Mouse (Mus musculus) heart, embryonic 16.5 days (tissue): ENCODE measurements around the gene Als2. TPM values are rescaled to one million over a fixed set of nuclear protein-coding genes. Genes with fewer than 3 reads are reported as not detected.

Experiments
- ATAC-seq: fragments of 200-750 bp; cut with Nextera tagmentation; replicated peaks from 2 replicates; pipeline ENCODE4 v1.8.0; 2017; ENCODE audit warnings: moderate number of reproducible peaks; ENCODE audit not compliant: insufficient read depth, low FRiP score; ENCODE audit errors: extremely low read depth
- H3K27ac ChIP-seq: fragments of 300-500 bp; sonication (generic); 2 replicates; pipeline ENCODE4 v1.5.1; 2014; ENCODE audit warnings: mild to moderate bottlenecking, low read length, control low read depth, moderate library complexity
- H3K27me3 ChIP-seq: fragments of 300-500 bp; sonication (generic); 2 replicates; pipeline ENCODE4 v1.6.1; 2014; ENCODE audit warnings: low read length, mixed read lengths; ENCODE audit not compliant: control insufficient read depth, insufficient read depth
- H3K36me3 ChIP-seq: fragments of 300-500 bp; sonication (generic); 2 replicates; pipeline ENCODE4 v1.6.1; 2014; ENCODE audit not compliant: control insufficient read depth, insufficient read depth
- H3K4me1 ChIP-seq: fragments of 300-500 bp; sonication (generic); 2 replicates; pipeline ENCODE4 v1.6.1; 2014; ENCODE audit warnings: low read length, mixed read lengths; ENCODE audit not compliant: control insufficient read depth, insufficient read depth
- H3K4me2 ChIP-seq: fragments of 300-500 bp; sonication (generic); 2 replicates; pipeline ENCODE4 v1.6.1; 2014; ENCODE audit warnings: low read depth, mild to moderate bottlenecking, control low read depth, low read length
- H3K4me3 ChIP-seq: fragments of 300-500 bp; sonication (generic); 2 replicates; pipeline ENCODE4 v1.5.1; 2014; ENCODE audit warnings: mild to moderate bottlenecking, control low read depth, low read length
- H3K9ac ChIP-seq: fragments of 300-500 bp; sonication (generic); 2 replicates; pipeline ENCODE4 v1.6.1; 2014; ENCODE audit warnings: low read length, control low read depth
- H3K9me3 ChIP-seq: fragments of 300-500 bp; sonication (generic); replicated peaks from 2 replicates; pipeline ENCODE4 v1.6.1; 2016; ENCODE audit warnings: low read length; ENCODE audit not compliant: control insufficient read depth
- WGBS: fragments of 180-500 bp; shearing (Covaris S2); extraction: QIAGEN DNeasy Blood & Tissue Kit; methylation state at CpG from one replicate; pipeline ENCODE4 v1.1.7; 2014; 5-methylcytosine and 5-hydroxymethylcytosine counted together
- polyA plus RNA-seq: library from polyadenylated mRNA; unstranded; fragments of >200 nt; fragmentation: Nextera tagmentation; extraction: Ambion mirVana; gene quantifications from 2 replicates; pipeline ENCODE4 v1.2.1, GENCODE M21; 2015

Gene Als2
- polyA plus RNA-seq, 1 experiment from 2014 or later: 6.8 TPM

- Histone ChIP-seq H3K9me3 (no peaks in the 10 kb centered on the region), H3K36me3 (no peaks in the 10 kb centered on the region), H3K27ac (no peak overlapping the region), H3K4me1 (no peaks in the 10 kb centered on the region), H3K27me3 (0 out of 2 replicates have a peak, but pooled peaks cover 2% of the 10 kb centered on the region), H3K4me2 (peak overlapping the region; percentile 56), H3K9ac (no peak overlapping the region), H3K4me3 (peak overlapping the region; percentile 24)
- ATAC-seq: no peak
- 9% methylated on average over 16 of the region's 18 CpGs for WGBS
These were observed 16.4 kb upstream of the Als2 start for GRCm38 (mm10) chr1:59253301-59253909.

GRCm38 (mm10) chr1:59252762-59253161 lies 15.7 kb upstream of the Als2 start:
- WGBS: 11% methylated on average over 6 of the region's 7 CpGs

GRCm38 (mm10) chr1:59247602-59248001 lies 10.6 kb upstream of the Als2 start:
- Histone ChIP-seq H3K36me3 (no peaks in the 10 kb centered on the region), H3K9ac (no peak overlapping the region), H3K4me1 (no peaks in the 10 kb centered on the region), H3K9me3 (no peaks in the 10 kb centered on the region), H3K27me3 (no peaks in the 10 kb centered on the region), H3K27ac (no peak overlapping the region), H3K4me3 (no peak overlapping the region), H3K4me2 (no peak overlapping the region)
- ATAC-seq: peak; percentile 37; the same call in 1 of the 2 replicates
- WGBS: 4% methylated on average over 9 of the region's 9 CpGs

More at GRCm38 (mm10) chr1:59252762-59253161, 15.7 kb upstream of the Als2 start:
- Histone ChIP-seq H3K4me3 (no peak overlapping the region), H3K27me3 (0 out of 2 replicates have a peak, but pooled peaks cover 2% of the 10 kb centered on the region), H3K36me3 (no peaks in the 10 kb centered on the region), H3K4me2 (no peak overlapping the region), H3K4me1 (no peaks in the 10 kb centered on the region), H3K9ac (no peak overlapping the region), H3K27ac (no peak overlapping the region), H3K9me3 (no peaks in the 10 kb centered on the region)
- no peak for ATAC-seq

GRCm38 (mm10) chr1:59243770-59244169 lies 6.7 kb upstream of the Als2 start:
- no peaks in the 10 kb centered on the region for H3K9me3 ChIP-seq
- H3K36me3 ChIP-seq: no peaks in the 10 kb centered on the region
- no peaks in the 10 kb centered on the region for H3K27me3 ChIP-seq
- H3K4me3 ChIP-seq: no peak overlapping the region
- H3K9ac ChIP-seq: no peak overlapping the region
- ATAC-seq: no peak
- no peak overlapping the region for H3K4me2 ChIP-seq
- 50% methylated on average over 2 of the region's 2 CpGs for WGBS
- no peak overlapping the region for H3K27ac ChIP-seq
- H3K4me1 ChIP-seq: no peaks in the 10 kb centered on the region

- peak overlapping the region; percentile 75 for H3K9ac ChIP-seq
- peak; percentile 43 for ATAC-seq
- H3K27ac ChIP-seq: peak overlapping the region; percentile 69
- peak overlapping the region; percentile 87 for H3K4me3 ChIP-seq
- H3K4me2 ChIP-seq: peak overlapping the region; percentile 89
- no peaks in the 10 kb centered on the region for H3K9me3 ChIP-seq
- WGBS: under 1% methylated on average over 19 of the region's 19 CpGs
- H3K27me3 ChIP-seq: no peaks in the 10 kb centered on the region
- no peaks in the 10 kb centered on the region for H3K36me3 ChIP-seq
- H3K4me1 ChIP-seq: 0 out of 2 replicates have a peak, but pooled peaks cover 3% of the 10 kb centered on the region
These were observed 682 bp upstream of the Als2 start for GRCm38 (mm10) chr1:59237614-59238211.

- no peaks in the 10 kb centered on the region for H3K9me3 ChIP-seq
- no peak overlapping the region for H3K4me3 ChIP-seq
- 56% methylated on average over 4 of the region's 4 CpGs for WGBS
- no peak overlapping the region for H3K4me2 ChIP-seq
- H3K4me1 ChIP-seq: no peaks in the 10 kb centered on the region
- no peak overlapping the region for H3K27ac ChIP-seq
- no peaks in the 10 kb centered on the region for H3K27me3 ChIP-seq
- ATAC-seq: no peak
- peaks cover 3% of the 10 kb centered on the region; the same call in 1 of the 2 replicates for H3K36me3 ChIP-seq
- no peak overlapping the region for H3K9ac ChIP-seq
These were observed 7.8 kb downstream of the Als2 start for GRCm38 (mm10) chr1:59229187-59229586.

GRCm38 (mm10) chr1:59228552-59228951 lies 8.5 kb downstream of the Als2 start:
- H3K4me3 ChIP-seq: no peak overlapping the region
- H3K4me1 ChIP-seq: no peaks in the 10 kb centered on the region
- no peaks in the 10 kb centered on the region for H3K27me3 ChIP-seq
- no peaks in the 10 kb centered on the region for H3K9me3 ChIP-seq
- peaks cover 3% of the 10 kb centered on the region; the same call in 1 of the 2 replicates for H3K36me3 ChIP-seq
- no peak overlapping the region for H3K9ac ChIP-seq
- no peak for ATAC-seq
- H3K4me2 ChIP-seq: no peak overlapping the region
- no peak overlapping the region for H3K27ac ChIP-seq
- WGBS: 85% methylated on average over 7 of the region's 7 CpGs

GRCm38 (mm10) chr1:59222101-59222825 lies 14.8 kb downstream of the Als2 start:
- Histone ChIP-seq H3K4me1 (peaks cover 2% of the 10 kb centered on the region), H3K36me3 (no peaks in the 10 kb centered on the region), H3K9ac (no peak overlapping the region), H3K9me3 (no peaks in the 10 kb centered on the region), H3K27ac (no peak overlapping the region), H3K27me3 (no peaks in the 10 kb centered on the region), H3K4me3 (no peak overlapping the region), H3K4me2 (no peak overlapping the region)
- ATAC-seq: no peak
- WGBS: 89% methylated on average over 7 of the region's 7 CpGs

- H3K4me2 ChIP-seq: no peak overlapping the region
- no peak for ATAC-seq
- H3K4me1 ChIP-seq: peaks cover 2% of the 10 kb centered on the region
These were observed 15.4 kb downstream of the Als2 start for GRCm38 (mm10) chr1:59221591-59221990.

More at GRCm38 (mm10) chr1:59221591-59221990, 15.4 kb downstream of the Als2 start:
- 86% methylated on average over 2 of the region's 2 CpGs for WGBS
- Histone ChIP-seq H3K4me3 (no peak overlapping the region), H3K9ac (no peak overlapping the region), H3K27me3 (no peaks in the 10 kb centered on the region), H3K9me3 (no peaks in the 10 kb centered on the region), H3K27ac (no peak overlapping the region), H3K36me3 (no peaks in the 10 kb centered on the region)
